Mouse (Mus musculus): ENCODE measurements at regions not wholly inside any gene's neighbourhood (a gene's known extent, or its start where the extent isn't known, plus 50 kb on each side); places are given as distances from the start of the nearest gene placed in this dataset.
"Not testable (repeated sequence)": the region's sequence is repeated elsewhere in the genome, so short reads cannot be mapped to it uniquely, and the experiment has no call there.

GRCm38 (mm10) chr11:28216316-28216715, 123.4 kb downstream of the Gm6685 start:
- no peak for ATAC-seq (replicated peaks; ENCODE audit: poor library complexity, severe bottlenecking)

- no peak for ATAC-seq (replicated peaks; ENCODE audit: poor library complexity, severe bottlenecking)
These were observed 126.1 kb downstream of the Gm6685 start for GRCm38 (mm10) chr11:28213606-28214005.

- ATAC-seq (replicated peaks; ENCODE audit: poor library complexity, severe bottlenecking) = peak; percentile 65
These were observed 137.5 kb downstream of the Gm6685 start for GRCm38 (mm10) chr11:28202150-28202549.

- ATAC-seq (replicated peaks; ENCODE audit: poor library complexity, severe bottlenecking) = peak; percentile 69; the same call in 1 of the 2 replicates
These were observed 151.5 kb downstream of the Gm6685 start for GRCm38 (mm10) chr11:28188119-28188518.

- not testable (repeated sequence) for ATAC-seq (replicated peaks; ENCODE audit: poor library complexity, severe bottlenecking)
These were observed 152.2 kb downstream of the Gm6685 start for GRCm38 (mm10) chr11:28187441-28187840.

GRCm38 (mm10) chr11:28171232-28171631, 168.4 kb downstream of the Gm6685 start:
- no peak for ATAC-seq (replicated peaks; ENCODE audit: poor library complexity, severe bottlenecking)

- ATAC-seq (replicated peaks; ENCODE audit: poor library complexity, severe bottlenecking) = no peak
These were observed 187.2 kb downstream of the Gm6685 start for GRCm38 (mm10) chr11:28152456-28152855.
